Mouse (Mus musculus) thymus, adult 2 months (tissue): ENCODE data around the gene Rdh19.

Experiments
- CTCF ChIP-seq: fragments of 200-500 bp; IDR thresholded peaks from 2 replicates; pipeline ENCODE4 v1.5.1; 2012; ENCODE audit warnings: mild to moderate bottlenecking, control low read depth, low read length, moderate library complexity, borderline replicate concordance; ENCODE audit not compliant: control insufficient read depth, poor library complexity, insufficient read depth; ENCODE audit errors: extremely low read depth
- POLR2A ChIP-seq: fragments of 200-500 bp; IDR thresholded peaks from 2 replicates; pipeline ENCODE4 v1.6.1; 2012; ENCODE audit warnings: mild to moderate bottlenecking, low read length, control low read depth, moderate library complexity; ENCODE audit not compliant: control insufficient read depth, poor library complexity, insufficient read depth; ENCODE audit errors: extremely low read depth

DNA sequence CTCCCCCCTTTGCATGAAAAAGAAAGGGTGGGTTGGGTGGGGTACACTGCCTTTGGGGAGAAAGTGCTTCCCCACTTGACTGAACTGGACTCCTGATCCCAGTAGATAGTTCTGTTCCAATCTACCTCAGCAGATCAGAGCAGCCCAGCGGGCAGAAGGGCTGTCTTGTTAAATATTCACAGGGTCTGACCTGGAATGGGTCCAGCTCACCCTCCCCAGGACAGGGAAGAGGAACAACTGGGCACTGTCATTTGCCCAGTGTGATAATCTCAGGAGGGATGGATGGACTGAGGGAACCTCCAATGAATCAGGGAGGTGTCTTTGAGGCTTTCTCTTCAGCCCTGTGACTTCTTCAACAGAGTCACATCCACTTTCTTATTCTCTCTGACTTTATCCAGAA is 1.6 kb upstream of the Rdh19 start:
- no peak for TF ChIP-seq CTCF
- no peak for TF ChIP-seq POLR2A
